Mouse (Mus musculus): ENCODE results near the gene Ttc37.
A peak's percentile ranks its signal among the peaks of the same experiment; 100 is the strongest.

Gene Ttc37

DNA sequence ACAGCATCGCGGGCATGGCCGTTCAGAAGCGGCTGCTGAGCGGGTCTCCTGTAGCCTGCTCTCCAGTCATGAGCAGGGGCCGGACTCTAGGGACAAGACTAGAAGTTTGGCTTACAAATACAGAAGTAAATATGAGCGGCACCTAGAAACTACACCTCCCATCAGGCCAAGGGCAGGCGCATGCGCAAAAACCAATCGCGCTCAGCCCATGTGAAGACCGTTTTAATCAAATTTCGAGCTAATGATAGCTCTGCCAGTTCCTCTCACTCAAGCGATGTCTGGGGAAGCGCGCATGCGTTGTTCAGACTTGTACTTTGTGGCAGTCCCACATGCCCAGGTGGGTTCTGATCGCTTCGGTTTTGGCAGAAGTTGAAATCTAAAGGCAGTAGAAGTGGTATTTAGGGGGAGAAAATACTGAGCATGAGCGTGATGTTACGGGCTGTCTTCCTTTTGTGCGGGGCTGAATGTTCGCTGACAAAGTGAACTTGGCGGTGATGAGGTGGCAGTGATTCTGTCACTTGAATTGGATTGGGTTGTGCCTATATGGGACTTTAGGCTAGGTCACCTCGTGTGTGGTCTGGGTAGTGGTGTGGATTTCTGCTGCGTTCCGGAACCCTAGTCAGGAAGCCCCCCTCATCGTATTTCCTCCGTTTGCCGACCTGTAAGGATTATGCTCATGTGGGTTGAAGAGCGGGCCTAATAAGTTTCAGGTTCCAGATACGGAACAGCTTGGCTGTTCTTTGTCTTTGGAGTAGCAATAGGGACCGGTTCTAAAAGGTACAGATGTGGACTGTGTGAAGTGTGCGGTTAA is at the start of gene Ttc37, which contains the start of gene Arsk:
Ttc37 (plus strand) TSS at position 242 of the 811 bp plus-strand sequence.
Arsk (minus strand) TSS at position 168 of the 811 bp plus-strand sequence.
- peak; percentile 96 for DNase-seq

DNA sequence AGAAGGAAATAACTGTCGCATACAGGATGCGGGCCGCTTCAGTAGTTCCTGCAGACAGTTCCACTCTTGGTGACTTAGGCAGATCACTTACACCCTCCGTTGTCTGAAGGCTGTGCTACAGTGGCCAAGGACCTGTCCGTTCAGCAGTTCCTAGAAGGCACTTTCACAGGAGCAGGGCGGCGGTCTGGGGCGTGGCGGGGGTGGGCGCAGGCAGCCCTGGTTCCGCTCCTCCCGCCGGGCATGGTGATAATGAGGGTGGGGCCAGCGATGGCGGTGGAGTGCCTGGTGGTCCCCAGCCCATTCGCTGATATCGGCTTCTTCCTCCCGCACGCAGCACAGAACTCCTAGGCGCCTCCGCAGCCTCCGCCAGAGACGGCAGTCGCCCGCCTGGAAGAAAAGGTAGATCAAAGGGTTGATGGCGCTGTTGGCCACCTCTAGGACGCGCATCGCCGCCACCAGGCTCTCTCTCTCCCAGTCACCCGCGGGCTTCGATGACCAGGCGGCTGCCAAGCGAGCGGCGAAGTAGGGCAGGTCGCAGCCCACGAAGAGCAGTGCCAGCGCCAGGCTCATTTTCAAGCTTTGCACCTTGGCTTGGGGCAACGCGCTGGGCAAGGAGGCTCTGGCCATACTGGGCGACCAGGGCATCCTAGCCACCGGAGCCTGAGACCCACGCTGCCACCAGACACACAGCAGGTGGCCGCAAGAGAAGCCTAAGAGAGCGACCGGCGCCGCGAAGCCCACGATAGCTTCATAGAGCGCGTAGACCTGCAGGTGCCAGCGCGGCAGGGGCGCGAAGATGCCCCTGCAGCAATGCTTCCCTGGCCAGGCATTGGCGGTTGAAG is 42.9 kb upstream of the Ttc37 start:
- peak; percentile 94 for DNase-seq

DNA sequence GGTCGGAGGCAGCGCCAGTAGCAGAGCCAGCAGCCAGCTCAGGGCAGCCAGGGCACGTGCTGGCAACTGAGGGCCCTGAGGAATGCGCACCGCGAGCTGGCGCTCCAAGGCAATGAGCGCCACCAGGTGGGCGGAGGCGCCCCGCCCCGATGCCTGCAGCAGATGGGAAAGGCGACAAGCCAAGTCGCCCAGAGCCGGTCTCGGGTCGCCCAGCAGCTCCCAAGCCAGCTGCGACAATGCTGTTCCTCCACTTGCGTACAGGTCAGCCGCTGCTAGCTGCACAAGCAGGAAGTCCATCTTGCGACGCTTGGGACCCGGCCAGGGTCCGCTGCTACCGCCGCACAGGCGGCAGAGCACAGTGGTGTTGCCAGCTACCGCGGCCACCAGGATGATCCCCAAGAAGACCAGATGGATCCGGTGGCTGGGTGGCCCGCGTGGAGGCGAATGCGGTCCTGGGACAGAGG is 42.2 kb upstream of the Ttc37 start:
- peak; percentile 91 for DNase-seq

DNA sequence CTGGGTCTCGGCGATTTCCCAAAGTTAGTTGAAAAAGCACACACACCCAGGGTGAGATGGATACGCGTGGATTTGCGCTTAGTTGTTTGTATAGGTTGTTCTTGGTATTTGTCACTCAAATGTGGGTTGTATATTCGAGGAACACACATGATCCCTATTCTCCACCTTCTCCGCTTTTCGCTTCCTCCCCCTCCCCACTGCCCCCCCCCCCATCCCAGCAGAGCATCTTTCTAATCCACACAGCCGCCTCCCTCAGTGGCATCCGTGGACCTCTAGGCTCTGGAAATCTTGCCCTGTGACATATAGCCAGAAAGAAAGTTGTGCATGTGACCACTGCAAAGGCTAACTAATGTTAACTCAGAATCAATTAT is 41.7 kb upstream of the Ttc37 start, which contains the start of gene Gpr150:
Gpr150 (minus strand) TSS at position 101 of the 371 bp plus-strand sequence.
- DNase-seq, result no peak

DNA sequence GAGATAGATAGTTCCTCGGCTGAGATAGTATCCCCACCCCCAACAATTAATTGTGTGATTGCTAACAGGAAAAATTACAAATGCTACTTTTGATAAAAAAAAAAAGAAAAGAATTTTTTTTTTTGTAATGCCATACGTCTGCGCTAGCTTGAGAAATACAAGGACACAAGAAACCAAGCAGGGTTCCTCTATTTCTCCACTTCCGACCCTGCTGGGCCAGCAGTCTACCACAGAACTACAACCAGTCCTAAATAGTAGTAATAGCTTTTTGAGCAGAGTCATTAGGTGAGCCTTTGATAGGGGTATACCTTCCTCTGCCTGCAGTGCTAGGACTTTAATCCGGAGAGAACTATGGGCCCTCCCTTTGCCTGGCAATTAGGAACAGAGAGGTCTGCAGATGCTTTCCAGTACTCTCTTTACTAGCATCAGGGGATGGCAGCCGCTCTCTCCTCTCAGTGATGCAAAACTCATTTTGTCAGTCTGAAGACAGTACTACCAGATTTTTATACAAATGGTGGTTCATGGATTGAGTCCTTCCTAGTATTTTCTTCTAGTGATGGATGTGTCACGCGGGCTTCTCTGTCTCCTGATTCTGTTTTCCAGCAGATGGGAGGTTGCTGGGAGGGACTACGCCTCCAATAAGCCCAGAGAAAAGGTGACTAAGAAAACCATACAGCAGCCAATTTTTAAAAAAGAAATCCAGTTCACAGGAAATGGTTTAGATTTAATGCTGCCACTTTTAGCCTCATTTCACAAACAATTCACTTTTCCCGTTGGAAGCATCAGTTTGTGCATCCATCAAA is 41.1 kb upstream of the Ttc37 start:
- no peak for DNase-seq

DNA sequence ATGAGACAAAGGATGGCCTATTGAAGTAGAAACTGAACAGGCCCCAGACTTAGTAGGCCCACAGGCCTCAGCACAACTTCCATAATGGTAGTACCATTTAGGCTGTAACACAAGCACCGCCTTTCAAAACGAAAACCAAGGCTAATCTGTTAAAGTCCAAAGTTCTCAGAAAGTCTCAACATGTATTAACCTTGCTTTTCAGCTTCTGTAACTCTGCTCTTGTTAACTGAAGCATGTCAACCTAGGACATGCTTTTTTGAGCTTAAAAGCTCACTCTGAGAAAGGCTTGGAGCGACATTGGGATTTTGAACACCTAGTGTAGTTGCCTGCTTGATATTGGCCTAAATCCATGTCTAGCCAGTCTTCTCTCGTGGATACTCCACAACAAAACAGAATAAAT is 38.9 kb upstream of the Ttc37 start:
- DNase-seq, result no peak

DNA sequence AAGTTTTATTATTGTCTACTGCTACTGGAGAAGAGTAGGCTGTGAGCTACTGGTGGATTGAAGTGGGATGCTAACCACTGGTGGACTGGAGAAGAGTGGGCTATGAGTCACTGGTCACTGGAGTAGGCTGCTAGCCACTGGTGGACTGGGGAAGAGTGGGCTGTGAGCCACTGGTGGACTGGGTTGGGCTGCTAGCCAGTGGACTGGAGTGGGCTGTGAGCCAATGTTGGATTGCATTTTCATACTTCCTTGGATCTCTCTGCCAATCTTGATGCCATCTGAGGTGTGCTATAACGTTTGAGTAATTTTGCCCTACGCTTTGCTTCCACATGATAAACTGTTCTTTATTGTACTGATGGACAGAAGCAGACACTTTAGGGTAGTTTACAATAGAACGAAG is 36.4 kb upstream of the Ttc37 start:
- DNase-seq, result no peak

DNA sequence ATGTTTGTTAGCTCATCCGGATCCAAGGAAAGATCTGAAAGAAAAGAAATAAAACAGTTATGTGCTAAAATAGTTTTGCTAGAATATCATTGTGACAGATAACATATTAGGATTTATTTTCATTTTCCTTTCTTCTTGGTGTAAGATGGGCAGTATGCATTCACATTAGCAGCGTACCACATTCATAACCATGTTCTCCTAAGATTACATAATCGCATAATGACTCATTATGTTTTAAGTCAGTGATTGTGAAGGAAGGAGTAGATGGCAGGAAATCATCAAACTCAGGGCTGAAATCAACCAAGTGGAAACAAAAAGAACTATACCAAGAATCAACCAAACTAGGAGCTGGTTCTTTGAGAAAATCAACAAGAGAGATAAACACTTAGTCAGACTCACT is 36.0 kb upstream of the Ttc37 start:
- DNase-seq, result no peak

DNA sequence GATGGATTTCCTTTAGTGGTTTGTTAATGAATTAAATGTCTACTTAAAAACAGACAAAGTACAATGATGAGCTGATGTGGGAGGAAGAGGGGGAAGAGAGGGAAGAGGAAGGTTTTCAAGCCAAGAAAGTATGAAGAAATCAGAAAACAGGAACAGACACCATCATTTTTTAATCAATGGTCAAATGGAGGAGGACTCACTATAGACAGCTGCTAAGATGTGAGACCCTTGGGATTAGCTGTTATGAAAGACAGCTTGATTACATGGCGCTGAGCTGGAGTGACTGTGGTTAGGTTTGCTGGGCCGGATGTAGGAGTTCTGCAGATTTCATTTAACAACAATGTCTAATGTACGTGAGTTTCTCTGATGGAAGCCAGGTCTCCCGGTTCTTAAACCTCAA is 35.0 kb upstream of the Ttc37 start:
- no peak for DNase-seq

DNA sequence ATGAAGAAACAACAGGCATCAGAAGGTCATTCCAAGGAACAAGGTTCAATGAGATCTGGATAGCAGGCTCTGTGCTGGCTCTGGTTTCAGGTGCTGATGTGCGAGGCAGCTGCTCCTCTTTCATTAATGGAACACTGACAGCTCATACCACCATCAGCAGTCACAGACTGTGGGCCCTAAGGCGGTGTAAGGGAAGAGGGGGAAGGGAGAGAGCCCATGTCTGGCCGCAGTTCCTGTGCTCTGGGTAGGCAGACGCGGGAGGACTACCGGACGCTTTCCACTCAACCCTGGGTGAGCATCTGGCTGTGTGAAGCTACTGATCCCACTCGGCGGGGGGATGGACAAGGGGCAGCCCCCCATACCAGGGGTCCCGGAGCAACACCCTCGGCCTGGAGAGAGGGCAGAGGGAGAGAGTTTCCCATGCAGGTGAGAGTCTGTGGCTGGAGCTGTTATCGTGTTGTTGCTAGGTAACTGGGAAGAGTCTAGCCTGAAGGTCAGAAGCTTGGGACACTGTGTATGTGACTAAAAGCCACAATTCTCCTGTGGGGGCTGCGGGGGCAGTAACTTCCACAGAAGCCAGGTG is 34.1 kb upstream of the Ttc37 start:
- no peak for DNase-seq

DNA sequence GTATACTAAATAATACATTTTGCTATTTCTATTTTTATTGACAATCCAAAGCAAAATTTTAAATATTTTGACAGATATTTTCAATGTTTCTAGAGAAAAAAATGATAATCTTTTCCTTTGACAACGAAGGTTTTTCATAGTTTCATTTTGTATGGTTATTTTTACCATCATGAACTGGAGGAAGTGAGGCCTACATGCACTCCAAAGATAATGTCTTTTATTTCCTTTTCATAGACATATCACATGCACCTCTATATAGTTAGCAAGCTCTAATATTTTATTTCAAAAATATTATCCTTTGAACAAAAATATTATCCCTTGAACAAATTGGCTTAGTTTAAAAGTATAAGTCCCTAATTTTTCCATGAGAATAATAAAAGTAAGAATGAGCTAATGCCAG is 24.2 kb upstream of the Ttc37 start:
- DNase-seq, result no peak

DNA sequence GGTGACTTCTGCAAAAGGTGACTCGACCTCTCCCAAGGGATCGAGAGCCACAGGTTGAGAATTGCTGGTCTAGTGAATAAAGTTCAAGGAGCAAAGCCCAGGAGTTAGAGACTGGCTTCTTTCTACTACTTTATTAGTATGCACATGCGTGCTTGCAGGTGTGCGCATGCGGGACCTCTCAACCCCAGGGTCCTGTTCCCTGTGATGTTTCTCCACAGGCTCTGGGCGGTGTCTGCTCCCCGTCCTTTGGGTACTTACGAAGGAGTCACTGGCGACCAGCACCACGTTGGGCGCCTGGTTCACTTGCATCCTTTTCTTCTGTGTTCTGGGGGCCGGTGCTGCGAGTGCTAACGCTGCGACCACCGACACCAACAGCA is 430 bp upstream of the Ttc37 start:
- peak; percentile 73 for DNase-seq

DNA sequence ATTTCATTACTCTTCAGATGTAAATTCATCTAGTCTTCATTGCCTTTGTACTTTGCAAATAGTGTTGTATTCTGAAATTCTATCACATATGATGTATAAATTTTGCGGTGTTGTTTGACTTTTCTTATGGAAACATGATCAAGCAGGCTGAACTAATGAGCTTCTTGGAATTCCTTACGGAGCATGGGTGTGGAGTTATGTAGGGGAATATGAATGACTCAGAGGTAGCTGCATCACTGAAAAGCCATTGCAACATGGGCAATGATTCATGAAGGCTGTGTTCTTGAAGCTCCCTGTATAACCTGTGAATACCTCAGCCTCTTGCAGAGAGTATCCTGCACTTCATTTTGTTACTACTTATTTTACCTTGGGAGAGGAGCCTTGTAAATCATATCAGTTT is 3.5 kb downstream of the Ttc37 start:
- no peak for DNase-seq

DNA sequence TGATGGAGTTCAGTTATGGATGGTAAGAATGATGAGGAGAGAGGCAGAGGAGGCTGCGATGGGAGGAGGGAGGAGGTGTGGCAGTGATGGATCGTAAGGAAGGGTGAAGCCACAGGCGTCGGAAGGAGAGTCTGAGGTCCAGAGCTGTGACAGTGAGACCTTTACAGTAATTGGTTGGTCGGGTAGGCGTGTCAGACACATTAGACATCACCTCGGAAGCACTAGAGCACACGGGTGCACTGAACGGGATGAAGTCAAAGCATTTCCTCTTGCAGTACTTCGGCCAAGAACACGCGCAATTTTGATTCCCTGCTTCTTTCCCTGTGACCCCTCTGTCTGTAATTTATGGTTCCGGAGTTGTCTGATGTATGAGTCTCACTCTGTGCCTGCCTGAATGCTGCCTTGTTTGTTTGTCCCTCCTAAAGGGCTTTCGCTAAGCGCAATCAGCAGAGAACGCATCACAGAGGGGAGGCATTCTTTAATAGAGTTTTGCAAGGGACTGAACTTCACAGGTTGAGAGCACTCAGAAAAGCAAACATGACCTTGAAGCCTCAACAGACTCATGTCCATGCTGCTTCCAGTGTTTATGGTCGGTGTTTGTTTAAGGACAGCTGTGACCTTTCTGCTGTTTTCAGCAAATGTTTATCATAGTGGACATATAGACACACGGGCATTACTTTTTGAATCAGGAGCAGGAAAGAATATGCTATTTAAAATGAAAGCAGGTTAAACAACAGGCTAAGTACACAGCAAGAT is 10.7 kb downstream of the Ttc37 start:
- no peak for DNase-seq

DNA sequence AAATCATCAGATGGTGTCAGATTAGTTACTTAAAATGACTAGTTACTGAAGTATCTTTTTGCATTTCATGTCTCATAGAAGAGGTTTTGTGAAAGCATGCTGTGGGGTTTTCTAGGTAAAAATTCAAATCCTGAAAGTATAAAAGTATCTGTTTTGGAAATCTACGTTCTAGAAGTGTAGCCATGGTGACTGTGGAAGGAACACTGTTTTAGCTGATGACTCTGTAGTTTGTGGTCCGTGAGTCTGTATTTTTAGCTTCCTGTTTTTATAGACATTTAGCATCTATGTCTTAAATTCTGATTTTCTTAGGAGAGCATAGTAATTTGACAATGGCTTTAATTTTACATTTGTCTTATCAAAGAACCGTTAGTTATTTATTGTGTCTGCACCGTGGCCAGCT is 30.3 kb downstream of the Ttc37 start:
- DNase-seq, result no peak

DNA sequence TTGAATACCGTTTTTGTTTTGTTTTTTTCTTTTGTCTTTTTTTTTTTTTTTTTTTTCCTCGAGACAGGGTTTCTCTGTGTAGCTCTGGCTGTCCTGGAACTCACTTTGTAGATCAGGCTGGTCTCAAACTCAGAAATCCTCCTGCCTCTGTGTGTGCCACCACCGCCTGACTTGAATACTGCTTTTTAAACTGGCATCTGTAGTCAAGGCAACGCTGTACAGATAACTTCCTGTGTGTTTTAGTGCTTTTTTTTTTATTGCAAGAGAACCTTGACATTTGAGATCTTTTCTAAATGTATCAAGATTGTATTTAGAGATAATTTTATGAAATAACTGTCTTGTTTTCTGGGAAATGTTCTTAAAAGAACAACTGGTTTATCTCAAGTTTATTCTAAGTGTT is 33.9 kb downstream of the Ttc37 start:
- no peak for DNase-seq

DNA sequence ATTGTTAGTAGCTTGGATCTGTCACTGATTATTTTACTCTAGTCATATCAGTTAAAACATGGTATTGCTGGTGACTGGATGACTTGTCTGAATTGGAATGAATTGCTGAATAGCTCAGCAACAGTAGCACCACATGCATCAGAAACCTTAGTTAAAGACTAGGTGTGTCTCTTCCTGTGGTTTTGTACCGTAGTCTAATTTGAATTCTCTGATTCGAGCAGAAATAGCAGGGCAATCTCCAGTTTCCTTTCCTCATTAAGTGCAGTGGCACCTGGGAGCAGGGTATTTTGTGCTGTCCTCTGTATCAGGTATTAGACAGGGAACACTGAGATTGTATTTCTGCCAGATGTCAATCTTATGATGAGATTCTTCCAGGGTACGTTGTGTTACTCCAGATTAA is 40.3 kb downstream of the Ttc37 start:
- no peak for DNase-seq

DNA sequence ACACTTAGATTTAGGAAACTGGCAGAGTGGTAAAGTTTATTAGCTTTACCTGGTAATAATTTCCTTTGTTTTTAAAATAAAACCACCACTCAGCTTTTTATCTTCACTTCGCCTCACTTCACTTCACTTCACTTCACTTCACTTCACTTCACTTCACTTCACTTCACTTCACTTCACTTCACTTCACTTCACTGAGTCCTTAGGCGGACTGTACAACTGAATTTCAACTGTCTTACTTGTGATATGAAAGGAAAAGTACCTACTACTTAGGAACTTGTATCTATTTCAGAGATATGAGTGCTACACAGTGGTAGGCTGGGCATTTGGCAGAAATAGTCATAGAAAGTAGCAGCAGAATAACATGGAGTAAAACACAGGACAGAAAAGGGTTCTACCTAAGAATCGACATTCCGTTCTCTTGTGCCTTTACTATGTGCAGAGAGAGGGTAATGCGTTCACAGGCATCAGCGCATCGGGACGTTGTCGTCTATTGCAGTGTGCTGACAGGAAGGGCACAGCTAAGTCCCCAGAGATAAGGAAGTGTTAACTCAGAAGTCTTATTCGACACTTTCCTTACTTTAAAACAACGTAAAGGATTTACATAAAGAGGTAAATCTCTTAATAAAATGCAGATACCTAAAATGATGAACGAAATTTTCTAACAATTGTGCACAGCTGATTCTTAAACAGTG is 42.7 kb downstream of the Ttc37 start:
- DNase-seq, result no peak

DNA sequence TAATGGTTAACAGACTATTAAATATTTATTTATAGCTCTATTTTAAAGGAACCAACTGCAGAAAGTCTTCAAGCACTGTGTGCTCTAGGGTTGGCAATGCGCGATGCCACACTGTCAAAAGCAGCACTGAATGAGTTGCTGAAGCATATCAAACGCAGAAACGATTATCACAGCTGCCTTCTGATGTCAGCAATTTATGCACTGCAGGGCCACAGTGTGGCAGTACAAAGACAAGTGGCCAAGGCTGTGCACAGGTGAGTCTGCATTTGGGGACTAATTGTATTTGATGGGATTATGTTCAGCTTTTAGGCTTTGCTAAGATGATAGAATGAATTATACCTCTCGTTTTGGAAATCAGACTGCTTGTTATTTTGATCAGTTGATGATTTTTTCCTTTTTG is 51.9 kb downstream of the Ttc37 start:
- no peak for DNase-seq

DNA sequence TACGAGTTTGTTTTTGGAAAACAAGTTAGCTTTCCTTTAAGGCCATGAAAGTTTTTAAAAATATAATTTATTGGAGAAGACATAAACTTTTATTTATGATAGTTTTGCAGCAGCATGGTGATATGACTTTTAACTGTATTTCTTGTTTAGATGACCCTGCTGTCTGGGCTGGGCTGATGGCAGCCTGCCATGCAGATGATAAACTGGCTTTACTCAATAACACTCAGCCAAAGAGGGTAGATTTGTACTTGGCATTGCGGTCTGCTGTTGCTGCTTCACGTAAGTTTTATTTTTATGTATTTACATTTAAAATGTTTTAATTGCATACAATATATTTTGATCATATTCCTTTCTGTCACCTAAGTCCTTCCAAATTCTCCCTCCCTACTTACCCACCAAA is 58.6 kb downstream of the Ttc37 start:
- DNase-seq, result no peak

DNA sequence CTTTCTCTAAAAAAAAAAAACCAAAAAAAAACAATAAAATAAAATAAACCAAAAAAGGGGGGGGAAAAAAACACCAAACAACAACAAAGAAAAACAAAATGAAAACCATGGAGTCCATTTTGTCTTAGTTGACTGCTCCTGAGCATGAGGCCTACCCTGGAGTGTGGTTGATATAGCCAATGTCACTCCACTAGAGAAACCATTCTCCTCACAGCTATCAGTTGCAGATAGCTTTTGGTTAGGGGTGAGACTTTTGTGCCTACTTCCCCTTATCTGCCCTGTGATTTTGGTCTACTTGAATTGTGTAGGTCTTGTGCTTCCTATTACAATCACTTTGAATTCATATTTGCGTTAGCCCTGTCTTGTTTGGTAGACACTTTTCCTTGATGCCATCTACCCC is 59.0 kb downstream of the Ttc37 start:
- DNase-seq, result no peak
